Mouse (Mus musculus): ENCODE results near the gene Mettl26.

Mettl26 gene

DNA sequence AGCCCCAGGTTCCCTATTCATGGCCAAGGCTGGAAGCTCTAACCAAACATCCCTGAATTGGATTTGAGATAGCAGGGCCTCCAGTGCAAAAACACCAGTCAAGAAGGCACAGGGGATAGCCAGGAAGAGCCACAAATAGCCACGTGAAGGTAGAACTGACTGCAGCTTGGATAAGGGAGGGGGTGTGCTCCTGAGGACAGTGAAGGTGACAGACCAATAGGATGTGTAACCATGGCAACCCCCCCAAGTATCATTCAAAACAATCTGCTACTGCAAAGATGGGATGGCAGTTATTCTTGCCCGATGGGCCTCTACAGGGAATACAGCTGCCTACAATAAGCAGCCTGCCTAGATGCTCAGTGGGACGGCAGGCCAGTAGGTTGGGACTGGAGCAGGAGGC is 37.3 kb upstream of the Mettl26 start:
- no peak for DNase-seq (ENCODE audit: low spot score)

GRCm38 (mm10) chr17:25838904-25839303 is 36.0 kb upstream of the Mettl26 start:
- no peak for DNase-seq (ENCODE audit: low spot score)

GRCm38 (mm10) chr17:25839455-25840235 is 35.2 kb upstream of the Mettl26 start:
- no peak for DNase-seq (ENCODE audit: low spot score)

GRCm38 (mm10) chr17:25840519-25840918 is 34.4 kb upstream of the Mettl26 start:
- no peak for DNase-seq (ENCODE audit: low spot score)

DNA sequence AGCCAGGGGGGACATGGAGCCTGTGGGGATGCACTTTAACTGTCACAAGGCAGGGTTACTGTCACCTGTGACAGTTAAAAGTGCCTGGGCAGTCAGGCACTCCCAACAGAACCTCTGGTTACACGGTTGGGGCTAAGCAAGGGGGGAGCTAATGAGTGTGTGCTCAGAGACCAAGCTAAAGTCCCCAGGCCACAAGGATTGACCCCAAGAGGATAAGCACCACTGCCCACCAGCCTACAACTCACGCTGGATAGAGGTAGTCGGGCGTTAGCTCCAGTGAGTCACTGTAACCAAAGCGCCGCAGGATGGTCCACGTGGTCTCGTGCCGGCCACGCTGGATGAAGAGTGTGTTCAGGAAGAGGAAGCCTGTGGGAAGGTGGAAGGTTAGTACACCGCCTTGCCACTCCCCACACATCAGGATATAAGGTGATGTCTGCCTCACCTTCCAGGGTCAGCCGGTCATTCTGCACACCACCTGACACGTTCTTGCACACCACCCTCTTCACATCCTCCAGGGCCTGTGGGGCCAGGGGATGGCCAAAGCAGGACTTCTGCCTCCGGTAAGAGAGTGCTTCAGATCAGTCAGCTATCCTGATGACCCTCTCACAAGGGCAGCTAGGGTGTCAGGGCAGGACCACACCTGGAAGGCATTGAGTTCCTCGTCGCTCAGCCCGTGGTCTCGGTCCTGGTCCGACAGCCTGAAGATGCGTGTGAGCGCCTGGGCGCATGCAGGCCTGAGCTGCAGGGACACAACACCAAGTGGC is 33.6 kb upstream of the Mettl26 start, which contains the start of gene Gm20683:
Gene Gm20683, minus strand, starts transcription at position 647 of the 764 bp plus-strand sequence.
- DNase-seq (ENCODE audit: low spot score) = no peak

DNA sequence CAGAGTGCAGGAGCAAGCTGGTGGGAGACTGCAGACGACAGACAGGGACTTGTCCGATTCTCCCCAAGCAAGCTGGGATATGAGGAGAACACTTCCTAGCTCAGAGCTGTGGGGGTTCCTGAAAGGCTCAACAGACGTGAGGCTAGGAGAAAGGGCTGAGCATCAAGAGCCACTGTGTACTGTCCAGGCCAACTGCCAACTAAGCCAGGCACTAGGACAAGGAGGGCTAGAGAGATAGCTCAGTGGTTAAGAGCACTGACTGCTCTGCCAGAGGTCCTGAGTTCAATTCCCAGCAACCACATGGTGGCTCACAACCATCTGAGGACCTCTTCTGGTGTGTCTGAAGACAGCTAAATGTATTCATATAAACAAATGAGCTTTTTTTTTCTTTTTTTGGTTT is 32.4 kb upstream of the Mettl26 start:
- DNase-seq (ENCODE audit: low spot score) = no peak

DNA sequence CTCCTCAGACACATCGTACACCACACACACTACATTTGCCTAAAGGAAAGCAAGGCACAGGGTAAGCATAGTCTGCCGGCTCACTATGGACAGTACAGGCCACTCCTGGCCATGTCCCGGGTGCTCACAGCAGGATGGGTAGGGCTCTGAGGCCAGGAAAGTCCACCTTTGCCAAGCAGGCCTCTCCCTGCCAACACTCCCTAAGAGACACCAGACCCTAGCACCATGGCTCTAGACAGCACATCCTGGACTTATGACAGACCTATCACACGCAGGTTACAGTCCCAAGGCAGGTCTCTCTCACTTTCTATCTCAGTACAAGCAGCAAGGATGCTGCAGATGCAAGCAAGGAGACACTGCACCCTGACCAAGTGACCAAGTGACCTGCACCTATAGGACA is 31.8 kb upstream of the Mettl26 start:
- no peak for DNase-seq (ENCODE audit: low spot score)

DNA sequence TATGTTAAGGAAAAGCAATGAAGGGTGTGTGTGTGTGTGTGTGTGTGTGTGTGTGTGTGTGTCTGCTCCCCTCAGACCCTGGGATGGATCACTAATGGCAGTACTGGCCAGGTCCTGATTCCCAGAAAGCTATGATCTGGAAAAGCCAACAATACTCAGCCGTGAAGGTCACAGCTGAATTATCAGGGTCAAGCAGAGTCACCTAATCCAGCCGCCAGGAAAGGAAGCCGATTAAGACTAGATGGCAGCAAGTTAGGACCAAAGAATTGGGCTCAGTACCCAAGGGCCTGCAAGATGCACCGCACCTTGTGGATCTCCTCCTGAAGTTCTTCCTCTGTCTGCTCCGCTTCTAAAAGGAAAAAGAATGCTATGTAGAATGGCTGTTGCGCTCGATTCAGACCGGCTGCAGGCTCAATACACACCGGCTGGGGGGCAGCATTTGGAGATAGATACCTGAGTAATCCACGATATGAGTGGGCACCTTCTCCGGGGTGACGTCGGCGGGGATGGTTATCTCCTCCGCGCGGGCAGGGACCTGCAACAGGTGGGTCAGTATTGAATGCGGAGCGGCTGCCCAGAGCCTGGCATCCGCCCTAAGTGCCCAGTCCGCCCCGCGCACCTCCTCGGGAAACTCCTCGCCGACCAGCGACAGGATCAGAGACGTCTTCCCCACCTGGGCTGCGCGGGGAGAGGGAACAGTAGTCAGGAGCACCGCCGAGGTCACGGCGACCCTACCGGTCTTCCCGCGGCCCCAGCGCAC is 31.1 kb upstream of the Mettl26 start:
- DNase-seq (ENCODE audit: low spot score) = no peak

DNA sequence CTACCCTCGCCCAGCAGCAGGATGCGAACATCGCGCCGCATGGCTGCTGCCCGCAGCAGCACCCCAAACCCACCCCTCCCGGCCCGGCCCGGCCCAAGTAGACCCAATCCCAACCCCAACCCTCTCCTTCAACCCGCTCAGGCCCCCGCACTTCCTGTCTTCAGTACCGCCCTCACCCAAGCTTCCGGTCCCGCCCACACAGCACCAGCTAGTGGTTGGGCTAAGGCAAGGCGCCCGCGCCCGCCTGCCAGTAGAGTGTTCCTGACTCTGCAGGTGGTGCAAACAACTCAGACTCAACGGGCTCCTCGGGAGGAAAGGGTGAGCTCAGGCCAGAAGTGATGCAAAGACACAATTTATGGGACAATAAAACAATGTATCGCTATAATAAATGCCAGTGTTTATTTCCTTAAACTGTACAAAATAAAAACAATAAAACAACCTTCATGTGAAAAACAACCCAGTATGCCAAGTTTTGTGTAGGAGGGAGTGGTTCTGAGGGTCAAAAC is 30.4 kb upstream of the Mettl26 start, which contains the start of gene Rhot2:
Gene Rhot2, minus strand, starts transcription at position 456 of the 506 bp plus-strand sequence.
- peak; percentile 83 for DNase-seq (ENCODE audit: low spot score)

GRCm38 (mm10) chr17:25860229-25860628 is 14.6 kb upstream of the Mettl26 start:
- no peak for DNase-seq (ENCODE audit: low spot score)

GRCm38 (mm10) chr17:25860832-25861703 is 13.8 kb upstream of the Mettl26 start, which contains the start of gene Wdr90:
TSS of gene Wdr90 (minus strand) at chr17:25861501.
- DNase-seq (ENCODE audit: low spot score) = peak; percentile 78

DNA sequence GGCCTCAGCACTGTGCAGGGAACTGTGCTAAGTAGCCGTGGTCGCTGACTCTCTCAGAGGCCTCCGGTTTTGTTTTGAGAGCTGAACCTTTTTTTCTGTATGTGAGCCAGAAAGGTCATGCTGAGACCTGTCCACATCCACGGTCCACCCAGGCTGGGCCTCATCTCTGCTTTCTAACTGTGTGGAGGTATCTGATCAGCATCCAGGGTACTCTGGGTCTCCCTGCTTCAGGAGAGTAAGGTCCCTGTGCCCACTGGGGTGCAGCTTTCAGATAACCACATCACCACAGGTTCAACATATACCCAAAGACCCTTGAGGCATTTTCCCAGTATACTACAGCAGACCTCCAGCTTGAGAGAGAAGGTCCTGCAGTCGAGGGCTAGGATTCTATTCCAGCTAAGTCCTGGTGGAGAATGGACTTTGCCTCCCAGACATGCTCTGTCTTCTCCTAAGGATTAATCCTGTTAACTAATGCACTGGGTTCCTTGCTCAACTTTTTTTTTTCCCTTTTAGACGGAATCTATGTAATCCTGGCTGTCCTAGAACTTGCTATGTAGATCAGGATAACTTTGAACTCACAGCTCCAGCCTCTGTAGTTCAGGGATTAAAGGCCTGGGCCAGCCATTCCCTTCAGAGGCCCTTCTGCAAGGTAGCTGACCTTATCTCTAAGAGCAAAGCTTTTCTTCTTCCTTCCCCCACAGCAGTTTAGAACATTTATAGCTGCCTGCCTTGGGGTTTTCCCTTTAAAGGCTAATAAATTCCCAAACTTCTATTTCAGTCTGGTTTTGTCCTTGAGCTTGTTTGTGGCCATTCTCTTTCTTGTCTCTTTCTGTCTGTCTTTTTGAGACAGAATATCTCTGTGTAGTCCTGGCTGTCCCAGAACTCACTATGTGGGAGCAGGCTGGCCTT is 12.9 kb upstream of the Mettl26 start:
- DNase-seq (ENCODE audit: low spot score) = no peak

DNA sequence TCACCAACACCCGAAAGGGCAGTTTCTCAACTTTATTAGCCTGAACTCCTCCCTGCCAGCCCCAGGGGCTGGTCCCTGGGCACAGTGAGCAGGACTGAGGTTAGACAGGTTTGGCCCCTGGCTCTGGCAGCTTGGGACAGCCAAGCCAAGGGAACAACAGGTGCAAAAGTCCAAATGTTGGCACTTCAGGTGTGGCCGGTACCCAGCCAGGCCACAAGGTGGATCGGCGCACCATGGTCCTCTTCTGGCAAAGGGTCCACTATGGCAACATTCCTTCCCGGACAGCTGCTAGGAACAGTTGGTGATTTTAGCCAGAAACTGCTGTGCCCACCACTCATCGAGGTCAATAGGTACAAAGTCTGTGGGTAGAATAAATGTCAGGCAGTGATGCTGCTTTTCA is 11.2 kb upstream of the Mettl26 start:
- no peak for DNase-seq (ENCODE audit: low spot score)

GRCm38 (mm10) chr17:25864311-25864710 is 10.6 kb upstream of the Mettl26 start:
- no peak for DNase-seq (ENCODE audit: low spot score)

GRCm38 (mm10) chr17:25865288-25865687 is 9.6 kb upstream of the Mettl26 start:
- no peak for DNase-seq (ENCODE audit: low spot score)

- DNase-seq (ENCODE audit: low spot score) = no peak
Observed at GRCm38 (mm10) chr17:25866172-25866571, 8.7 kb upstream of the Mettl26 start.

GRCm38 (mm10) chr17:25867509-25867835 is 7.4 kb upstream of the Mettl26 start:
- DNase-seq (ENCODE audit: low spot score) = no peak

DNA sequence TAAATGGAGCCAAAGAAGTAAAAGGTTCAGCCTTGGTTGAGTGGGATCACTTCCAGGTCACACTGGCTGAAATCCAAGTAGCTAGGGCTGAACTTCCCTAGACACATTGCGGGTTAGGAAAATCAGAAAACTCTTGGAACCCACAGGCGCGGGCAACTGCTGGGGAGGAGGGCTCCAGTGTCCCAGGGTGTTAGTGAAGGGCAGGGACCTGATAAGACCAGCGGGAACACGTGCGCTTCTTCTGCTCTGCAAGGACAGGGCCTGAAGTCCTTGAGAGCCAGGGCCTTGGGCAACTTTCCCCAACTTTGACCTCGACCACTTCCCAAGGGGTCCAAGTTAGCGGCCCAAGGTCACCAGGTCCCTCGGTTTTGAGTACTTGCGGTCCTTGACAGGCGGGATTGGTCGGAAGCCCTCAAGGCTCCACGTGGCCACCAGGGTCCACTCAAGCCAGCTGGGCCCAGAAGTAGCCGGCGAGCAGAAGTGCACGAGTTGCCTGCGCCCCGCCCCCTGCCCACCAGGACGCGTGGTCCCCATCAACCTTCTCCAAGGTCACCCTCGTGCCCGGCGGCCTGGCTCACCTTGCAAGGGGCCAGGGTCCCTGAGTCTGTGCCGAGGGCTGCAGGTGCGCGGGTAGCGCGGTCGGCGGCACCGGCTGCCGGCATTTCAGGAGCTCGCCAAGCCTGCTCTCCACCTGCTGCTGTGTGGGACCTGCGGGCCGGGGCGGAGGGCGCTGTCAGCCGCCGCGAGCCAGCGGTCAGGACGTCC is 6.9 kb upstream of the Mettl26 start:
- DNase-seq (ENCODE audit: low spot score) = no peak

DNA sequence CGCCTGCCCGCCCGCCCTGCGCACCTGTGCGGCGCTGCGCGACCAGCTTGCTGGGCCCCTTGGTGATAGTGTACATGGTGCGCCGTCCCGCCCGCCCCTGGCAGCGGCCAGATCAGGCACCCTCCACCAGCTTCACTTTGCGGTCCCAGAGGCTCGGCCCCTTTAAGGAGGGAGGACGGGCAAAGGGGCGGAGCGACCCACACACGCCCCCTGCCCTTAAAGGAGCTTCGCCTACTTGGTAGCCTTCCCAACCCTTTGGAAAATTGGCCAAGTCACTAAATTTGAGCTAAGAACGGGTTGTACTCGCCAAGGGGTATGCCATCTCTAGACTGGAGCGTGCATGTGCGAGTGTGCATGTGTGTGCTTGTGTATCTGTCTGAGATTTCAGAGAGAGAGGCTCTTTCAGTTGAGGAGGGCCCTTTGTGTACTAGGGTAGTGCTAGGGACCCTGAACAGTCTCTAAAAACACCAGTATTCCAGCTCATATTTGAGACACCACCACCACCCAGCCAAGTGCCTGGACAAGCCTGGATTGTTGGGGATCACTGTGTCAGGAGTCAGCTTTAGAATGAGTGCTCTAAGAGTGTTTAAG is 6.2 kb upstream of the Mettl26 start, which contains the start of gene Mcrip2:
Gene Mcrip2, minus strand, starts transcription at position 164 of the 591 bp plus-strand sequence.
- DNase-seq (ENCODE audit: low spot score) = no peak
